Mouse (Mus musculus) stomach, postnatal 0 days (tissue): ENCODE results near the gene Pip5k1b.

Source experiments
- CTCF ChIP-seq: IDR thresholded peaks from 2 replicates; pipeline ENCODE4 v1.5.1; 2016; ENCODE audit warnings: antibody characterized with exemption, low read depth, mild to moderate bottlenecking, moderate library complexity
- EP300 ChIP-seq: optimal IDR thresholded peaks from 2 replicates; pipeline ENCODE3; 2016; ENCODE audit warnings: antibody characterized with exemption

- TF ChIP-seq CTCF = no peak
- TF ChIP-seq EP300 = no peak
These were observed 16.6 kb downstream of the Pip5k1b start for GRCm38 (mm10) chr19:24539041-24539440.
